Mouse (Mus musculus): ENCODE data around the gene Ebi3.

Ebi3 gene

GRCm38 (mm10) chr17:55958918-55959728, 6.7 kb downstream of the Ebi3 start, which contains the start of gene Yju2:
Gene Yju2, plus strand, starts transcription at chr17:55959099.
- DNase-seq: peak; percentile 95

GRCm38 (mm10) chr17:55959946-55960740, 7.7 kb downstream of the Ebi3 start:
- no peak for DNase-seq

- no peak for DNase-seq
These were observed 8.4 kb downstream of the Ebi3 start for GRCm38 (mm10) chr17:55960791-55961190.

- no peak for DNase-seq
These were observed 9.2 kb downstream of the Ebi3 start for GRCm38 (mm10) chr17:55961631-55962030.

GRCm38 (mm10) chr17:55963171-55963570, 10.7 kb downstream of the Ebi3 start:
- DNase-seq: no peak

GRCm38 (mm10) chr17:55964496-55964895, 12.1 kb downstream of the Ebi3 start:
- DNase-seq: no peak

- no peak for DNase-seq
These were observed 12.6 kb downstream of the Ebi3 start for GRCm38 (mm10) chr17:55964996-55965395.

GRCm38 (mm10) chr17:55967186-55967585, 14.7 kb downstream of the Ebi3 start:
- no peak for DNase-seq

- DNase-seq: peak; percentile 27
These were observed 15.8 kb downstream of the Ebi3 start for GRCm38 (mm10) chr17:55968210-55968609.

- DNase-seq: peak; percentile 70
These were observed 17.1 kb downstream of the Ebi3 start for GRCm38 (mm10) chr17:55969560-55969959.

GRCm38 (mm10) chr17:55969966-55970891, 17.8 kb downstream of the Ebi3 start, which contains the start of gene Shd:
Gene Shd, plus strand, starts transcription at chr17:55970467.
- DNase-seq: no peak

- DNase-seq: no peak
These were observed 19.0 kb downstream of the Ebi3 start for GRCm38 (mm10) chr17:55971453-55971852.

GRCm38 (mm10) chr17:55976255-55976862, 23.9 kb downstream of the Ebi3 start:
- DNase-seq: peak; percentile 75

- no peak for DNase-seq
These were observed 24.9 kb downstream of the Ebi3 start for GRCm38 (mm10) chr17:55977301-55977700.

- no peak for DNase-seq
These were observed 33.9 kb downstream of the Ebi3 start, which contains the start of gene Fsd1 for GRCm38 (mm10) chr17:55986030-55986961. Gene Fsd1, plus strand, starts transcription at chr17:55986509.

- no peak for DNase-seq
These were observed 37.9 kb downstream of the Ebi3 start for GRCm38 (mm10) chr17:55990278-55990898.

GRCm38 (mm10) chr17:55996007-55996406, 43.6 kb downstream of the Ebi3 start:
- DNase-seq: peak; percentile 79

GRCm38 (mm10) chr17:55999794-56000499, 47.5 kb downstream of the Ebi3 start:
- no peak for DNase-seq

- no peak for DNase-seq
These were observed 50.6 kb downstream of the Ebi3 start for GRCm38 (mm10) chr17:56003000-56003399.
